Mouse (Mus musculus) bone marrow macrophage, adult 2 months (primary cell): ENCODE measurements at regions not wholly inside any gene's neighbourhood (a gene's known extent, or its start where the extent isn't known, plus 50 kb on each side); places are given as distances from the start of the nearest gene placed in this dataset.

Experiments used
- CTCF ChIP-seq: IDR thresholded peaks from 2 replicates; pipeline ENCODE4 v1.5.1; 2012; ENCODE audit warnings: low read depth, mild to moderate bottlenecking, low read length, moderate library complexity
- POLR2A ChIP-seq: IDR thresholded peaks from 2 replicates; pipeline ENCODE4 v1.6.1; 2012; ENCODE audit warnings: mild to moderate bottlenecking, low read depth, low read length, borderline replicate concordance

GRCm38 (mm10) chr7:36031881-36032280 is 229.1 kb upstream of the Zfp507 start:
- TF ChIP-seq CTCF, result no peak
- no peak for TF ChIP-seq POLR2A
